Mouse (Mus musculus) erythroblast, embryonic 14.5 days (primary cell): ENCODE data around the gene Mpzl3.

Experiments used
- GATA1 ChIP-seq: IDR thresholded peaks from 2 replicates; pipeline ENCODE4 v1.6.1; 2012; ENCODE audit warnings: low read length, inconsistent platforms, mixed read lengths
- TAL1 ChIP-seq: IDR thresholded peaks from 3 replicates; pipeline ENCODE4 v1.6.1; 2012; ENCODE audit warnings: low read length, inconsistent platforms, mixed read lengths

DNA sequence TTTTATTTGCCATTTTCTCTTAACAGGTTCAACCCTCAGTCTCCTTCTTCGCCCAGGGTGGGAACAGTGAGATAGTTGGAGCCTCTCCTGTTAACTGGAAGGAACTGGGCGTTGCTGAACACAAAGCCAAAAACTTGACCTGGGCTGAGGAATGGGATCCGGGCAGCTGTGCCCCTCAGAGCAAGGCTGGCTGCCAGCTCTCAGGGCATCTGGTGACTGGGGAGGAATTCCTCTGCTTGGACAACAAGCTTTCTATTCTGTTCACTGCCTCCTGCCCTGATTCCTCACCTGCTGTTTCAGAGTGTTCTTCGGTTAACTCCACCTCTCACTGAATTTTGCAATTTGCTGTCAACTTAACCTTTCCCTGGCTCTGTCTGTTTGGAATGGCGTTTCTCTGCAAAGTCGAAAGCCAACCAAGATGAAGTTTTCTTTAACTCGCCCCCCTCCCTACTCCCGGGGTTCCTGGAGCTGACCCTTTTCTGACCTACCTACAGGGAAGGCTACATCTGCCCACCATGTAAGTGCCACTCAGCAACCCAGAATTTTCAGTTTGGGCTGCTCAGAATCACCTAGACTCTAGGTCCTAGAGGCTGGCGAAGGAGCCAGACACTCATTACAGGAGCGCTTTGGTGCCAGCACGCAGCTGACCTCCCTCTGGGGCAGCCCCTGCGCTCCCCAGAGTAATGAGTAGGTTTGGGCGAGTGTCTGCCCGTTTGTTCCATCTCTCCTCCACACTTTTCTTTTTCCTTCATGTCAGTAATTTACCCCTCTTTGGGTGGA is 14.7 kb upstream of the Mpzl3 start:
- no peak for TF ChIP-seq TAL1
- TF ChIP-seq GATA1, result no peak
